Mouse (Mus musculus) frontal cortex, postnatal 36 days (tissue): ENCODE results near the gene Asb15.

Experiments used
- DNase-seq, 2 experiments: peaks; one replicate each; pipeline ENCODE4 v3.0.0; 2022; ENCODE audit warnings: low spot score in 2 of 2

Asb15 gene

GRCm38 (mm10) chr6:24564886-24565285, 36.9 kb downstream of the Asb15 start:
- DNase-seq = no peak

GRCm38 (mm10) chr6:24568963-24569362, 41.0 kb downstream of the Asb15 start:
- DNase-seq = no peak

- no peak for DNase-seq
Measured at GRCm38 (mm10) chr6:24569711-24570110, 41.8 kb downstream of the Asb15 start.

GRCm38 (mm10) chr6:24570278-24570677, 42.3 kb downstream of the Asb15 start:
- DNase-seq = no peak

GRCm38 (mm10) chr6:24571126-24571525, 43.2 kb downstream of the Asb15 start:
- no peak for DNase-seq

- no peak for DNase-seq
Measured at GRCm38 (mm10) chr6:24572431-24572830, 44.5 kb downstream of the Asb15 start.

- DNase-seq = no peak
Measured at GRCm38 (mm10) chr6:24573319-24573718, 45.4 kb downstream of the Asb15 start.

- DNase-seq = no peak
Measured at GRCm38 (mm10) chr6:24583456-24583855, 55.5 kb downstream of the Asb15 start.

- DNase-seq = no peak
Measured at GRCm38 (mm10) chr6:24585431-24586310, 57.7 kb downstream of the Asb15 start.

GRCm38 (mm10) chr6:24586885-24587284, 58.9 kb downstream of the Asb15 start:
- DNase-seq = no peak

GRCm38 (mm10) chr6:24590282-24590681, 62.3 kb downstream of the Asb15 start:
- DNase-seq = no peak

GRCm38 (mm10) chr6:24591525-24592218, 63.7 kb downstream of the Asb15 start:
- no peak for DNase-seq

GRCm38 (mm10) chr6:24597500-24597899, 69.6 kb downstream of the Asb15 start, which contains the start of gene Lmod2:
Lmod2 (plus strand) TSS chr6:24597762.
- no peak for DNase-seq

GRCm38 (mm10) chr6:24599179-24599578, 71.2 kb downstream of the Asb15 start:
- DNase-seq = no peak

GRCm38 (mm10) chr6:24599639-24600038, 71.7 kb downstream of the Asb15 start:
- DNase-seq = no peak

GRCm38 (mm10) chr6:24600134-24600533, 72.2 kb downstream of the Asb15 start:
- no peak for DNase-seq

GRCm38 (mm10) chr6:24600726-24601125, 72.8 kb downstream of the Asb15 start:
- DNase-seq = no peak

GRCm38 (mm10) chr6:24601668-24602067, 73.7 kb downstream of the Asb15 start:
- no peak for DNase-seq

GRCm38 (mm10) chr6:24602351-24602750, 74.4 kb downstream of the Asb15 start:
- no peak for DNase-seq

- DNase-seq = no peak
Measured at GRCm38 (mm10) chr6:24602993-24603392, 75.0 kb downstream of the Asb15 start.

- no peak for DNase-seq
Measured at GRCm38 (mm10) chr6:24604289-24604688, 76.3 kb downstream of the Asb15 start.

- no peak for DNase-seq
Measured at GRCm38 (mm10) chr6:24605631-24606030, 77.7 kb downstream of the Asb15 start.

GRCm38 (mm10) chr6:24606512-24606911, 78.6 kb downstream of the Asb15 start:
- no peak for DNase-seq
